Mouse (Mus musculus) heart, postnatal 0 days (tissue): Measurements from ENCODE around the gene Cx3cr1. TPM values are rescaled to one million over a fixed set of nuclear protein-coding genes. Genes with fewer than 3 reads are reported as not detected.

ENCODE experiments used
- ATAC-seq: fragments of 200-750 bp; cut with Nextera tagmentation; 2 replicates; pipeline ENCODE4 v1.8.0; 2017; ENCODE audit warnings: low read depth, moderate number of reproducible peaks, moderate library complexity; ENCODE audit not compliant: insufficient read depth
- DNase-seq: peaks from one replicate; pipeline ENCODE4 v3.0.0-alpha.2; 2016; ENCODE audit warnings: low spot score
- H3K27ac ChIP-seq: fragments of 300-500 bp; sonication (generic); 2 replicates; pipeline ENCODE4 v1.5.1; 2014; ENCODE audit warnings: low read depth, mild to moderate bottlenecking
- H3K27me3 ChIP-seq: fragments of 300-500 bp; sonication (generic); 2 replicates; pipeline ENCODE4 v1.6.1; 2014; ENCODE audit warnings: low read length, mixed read lengths; ENCODE audit not compliant: control insufficient read depth, insufficient read depth
- H3K36me3 ChIP-seq: fragments of 300-500 bp; sonication (generic); replicated peaks from 2 replicates; pipeline ENCODE4 v1.6.1; 2014; ENCODE audit warnings: low read length, mixed read lengths; ENCODE audit not compliant: control insufficient read depth, insufficient read depth
- H3K4me1 ChIP-seq: fragments of 300-500 bp; sonication (generic); 2 replicates; pipeline ENCODE4 v1.6.1; 2014; ENCODE audit warnings: antibody characterized with exemption; ENCODE audit not compliant: control insufficient read depth, insufficient read depth
- H3K4me2 ChIP-seq: fragments of 300-500 bp; sonication (generic); 2 replicates; pipeline ENCODE4 v1.6.1; 2014; ENCODE audit warnings: low read depth, mild to moderate bottlenecking, low read length, moderate library complexity
- H3K4me3 ChIP-seq: fragments of 300-500 bp; sonication (generic); 2 replicates; pipeline ENCODE4 v1.5.1; 2014; ENCODE audit warnings: low read depth, low read length
- H3K9ac ChIP-seq: fragments of 300-500 bp; sonication (generic); replicated peaks from 2 replicates; pipeline ENCODE4 v1.6.1; 2014; ENCODE audit warnings: low read depth, low read length, mixed read lengths
- H3K9me3 ChIP-seq: fragments of 300-500 bp; sonication (generic); replicated peaks from 2 replicates; pipeline ENCODE4 v1.6.1; 2016; ENCODE audit warnings: low read length; ENCODE audit not compliant: control insufficient read depth
- CTCF ChIP-seq: IDR thresholded peaks from 2 replicates; pipeline ENCODE4 v1.5.1; 2016; ENCODE audit warnings: antibody characterized with exemption, control low read depth, low read depth
- EP300 ChIP-seq: IDR thresholded peaks from 2 replicates; pipeline ENCODE4 v1.6.1; 2016; ENCODE audit warnings: antibody characterized with exemption, low read depth
- WGBS: fragments of 180-500 bp; shearing (Covaris S2); extraction: QIAGEN DNeasy Blood & Tissue Kit; methylation state at CpG from one replicate; pipeline ENCODE4 v1.1.7; 2014; 5-methylcytosine and 5-hydroxymethylcytosine counted together
- polyA plus RNA-seq: library from polyadenylated mRNA; unstranded; fragments of >200 nt; fragmentation: Nextera tagmentation; extraction: Ambion mirVana; gene quantifications from 2 replicates; pipeline ENCODE4 v1.2.1, GENCODE M21; 2015
- total RNA-seq: library from RNA; depleted of rRNA; stranded (reverse); fragments of >200 nt; gene quantifications from 2 replicates; pipeline ENCODE4 v1.2.3, GENCODE M21; 2014; ENCODE audit warnings: low replicate concordance

Cx3cr1 gene
- total and polyA plus RNA-seq, 2 experiments from 2014 or later, result 4.7 to 5.2 TPM

DNA sequence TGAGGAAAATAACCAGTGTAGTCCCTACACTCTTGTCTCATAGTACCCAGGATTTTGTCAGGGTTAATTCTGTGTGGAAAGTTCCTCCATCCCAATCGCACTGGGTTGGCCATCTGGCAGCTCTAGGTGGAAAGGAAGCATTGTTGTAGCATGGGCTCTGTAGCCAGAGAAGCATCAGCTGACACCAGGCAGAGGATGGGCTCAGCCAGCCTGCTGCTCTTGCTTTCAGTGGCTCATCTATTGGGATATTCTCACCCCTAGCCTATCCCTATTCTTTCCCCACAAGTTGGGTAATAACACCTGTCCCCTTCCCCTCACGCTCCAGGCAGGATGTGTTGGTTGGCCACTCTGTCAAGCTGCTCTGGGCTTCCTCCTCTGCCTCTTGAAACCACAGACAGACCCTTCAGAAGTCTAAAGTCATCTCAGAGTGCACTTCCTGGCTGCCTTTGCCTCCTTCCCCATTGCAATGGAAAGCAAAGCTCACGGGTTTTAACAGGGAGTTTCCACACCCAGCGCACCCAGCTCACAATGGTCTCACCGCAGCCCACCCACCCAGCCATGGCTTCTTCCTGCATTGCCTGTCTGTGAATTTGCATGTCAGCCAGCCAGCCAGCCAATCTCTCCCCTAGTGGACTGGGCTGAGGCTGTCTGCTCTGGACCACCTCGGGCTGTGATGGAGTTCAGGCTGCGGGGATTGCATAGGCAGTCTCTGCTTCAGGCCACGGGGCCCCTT, 15.0 kb downstream of the Cx3cr1 start:
- H3K9ac ChIP-seq, result no peak overlapping the region
- H3K4me3 ChIP-seq, result no peak overlapping the region
- H3K27ac ChIP-seq, result no peak overlapping the region
- ATAC-seq, result no peak
- no peaks in the 10 kb centered on the region for H3K27me3 ChIP-seq
- DNase-seq, result no peak
- no peak overlapping the region for H3K4me2 ChIP-seq
- H3K36me3 ChIP-seq, result no peaks in the 10 kb centered on the region
- H3K4me1 ChIP-seq, result no peaks in the 10 kb centered on the region
- no peaks in the 10 kb centered on the region for H3K9me3 ChIP-seq
- TF ChIP-seq CTCF, result no peak
- TF ChIP-seq EP300, result no peak
- 52% methylated on average over 8 of the region's 8 CpGs for WGBS

DNA sequence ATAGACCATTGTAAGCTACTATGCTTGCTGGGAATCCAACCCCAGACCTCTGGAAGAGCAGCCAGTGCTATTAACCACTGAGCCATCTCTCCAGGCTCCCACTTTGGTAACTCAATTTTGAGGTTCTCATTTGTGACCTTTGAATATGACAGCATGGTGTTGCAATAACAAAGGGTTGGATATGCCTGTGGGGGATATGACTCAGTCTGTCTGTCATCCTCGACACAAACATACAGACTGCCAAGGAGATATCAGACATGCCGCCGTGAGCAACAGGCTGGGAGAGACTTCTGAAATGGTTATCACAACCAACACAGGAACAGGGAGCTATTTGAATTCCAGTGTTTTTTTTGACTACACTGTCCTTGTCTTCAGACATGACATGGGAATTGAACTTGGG, 20.3 kb downstream of the Cx3cr1 start:
- Histone ChIP-seq H3K36me3 (no peaks in the 10 kb centered on the region), H3K9ac (no peak overlapping the region), H3K27ac (no peak overlapping the region), H3K4me2 (no peak overlapping the region), H3K9me3 (no peaks in the 10 kb centered on the region), H3K4me3 (no peak overlapping the region), H3K27me3 (no peaks in the 10 kb centered on the region), H3K4me1 (no peaks in the 10 kb centered on the region)
- DNase-seq (no peak), ATAC-seq (no peak)
- TF ChIP-seq EP300, result no peak
- no peak for TF ChIP-seq CTCF
- WGBS, result 7% methylated on average over 3 of the region's 3 CpGs

DNA sequence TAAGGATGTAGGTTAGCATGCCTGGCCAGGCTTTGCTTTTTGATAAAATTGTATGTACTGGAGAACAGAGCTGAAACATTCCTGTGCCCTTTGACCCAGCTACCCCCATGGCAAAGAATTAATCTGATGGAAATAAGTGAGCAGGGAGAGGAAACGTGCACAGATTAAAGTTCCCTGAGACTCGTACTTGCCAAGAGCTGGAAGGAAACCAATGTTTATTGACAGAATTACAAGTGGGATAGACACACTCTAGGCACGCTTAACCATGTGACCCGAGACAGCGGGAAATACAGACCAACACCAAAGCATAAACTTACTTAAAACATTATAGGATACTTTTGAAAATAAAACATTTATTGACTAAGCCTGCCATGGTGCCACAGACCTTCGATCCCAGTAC, 21.2 kb downstream of the Cx3cr1 start:
- Histone ChIP-seq H3K9me3 (no peaks in the 10 kb centered on the region), H3K4me1 (no peaks in the 10 kb centered on the region), H3K36me3 (no peaks in the 10 kb centered on the region), H3K27ac (no peak overlapping the region), H3K27me3 (no peaks in the 10 kb centered on the region), H3K4me3 (no peak overlapping the region), H3K9ac (no peak overlapping the region), H3K4me2 (no peak overlapping the region)
- 67% methylated on average over 6 of the region's 6 CpGs for WGBS
- no peak for DNase-seq
- TF ChIP-seq CTCF, result no peak
- TF ChIP-seq EP300, result no peak
- ATAC-seq, result no peak

DNA sequence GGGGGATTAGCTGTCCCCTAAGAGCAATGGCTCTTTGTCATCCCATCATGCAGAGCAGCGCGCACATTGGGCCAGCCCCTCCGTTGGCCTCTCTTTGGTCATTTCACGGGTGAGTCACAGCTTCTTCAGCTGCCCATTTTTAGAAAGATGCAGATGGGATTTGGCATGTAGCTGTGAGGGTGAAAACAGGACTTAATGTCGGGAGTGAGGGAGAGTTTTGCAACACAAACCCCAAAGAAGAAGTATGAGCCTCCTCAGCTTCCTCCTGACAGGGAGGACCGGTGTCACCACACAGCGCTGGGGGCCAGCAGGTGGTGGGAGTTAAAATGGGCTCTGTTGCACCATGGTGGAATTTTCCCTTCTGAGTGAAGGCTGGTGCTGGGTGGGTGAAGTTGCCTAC, 26.6 kb downstream of the Cx3cr1 start:
- Histone ChIP-seq H3K4me3 (no peak overlapping the region), H3K36me3 (no peaks in the 10 kb centered on the region), H3K9ac (no peak overlapping the region), H3K4me1 (no peaks in the 10 kb centered on the region), H3K4me2 (no peak overlapping the region), H3K9me3 (no peaks in the 10 kb centered on the region), H3K27me3 (no peaks in the 10 kb centered on the region), H3K27ac (no peak overlapping the region)
- 68% methylated on average over 7 of the region's 7 CpGs for WGBS
- DNase-seq (no peak), ATAC-seq (no peak)
- TF ChIP-seq EP300 (no peak), CTCF (no peak)

DNA sequence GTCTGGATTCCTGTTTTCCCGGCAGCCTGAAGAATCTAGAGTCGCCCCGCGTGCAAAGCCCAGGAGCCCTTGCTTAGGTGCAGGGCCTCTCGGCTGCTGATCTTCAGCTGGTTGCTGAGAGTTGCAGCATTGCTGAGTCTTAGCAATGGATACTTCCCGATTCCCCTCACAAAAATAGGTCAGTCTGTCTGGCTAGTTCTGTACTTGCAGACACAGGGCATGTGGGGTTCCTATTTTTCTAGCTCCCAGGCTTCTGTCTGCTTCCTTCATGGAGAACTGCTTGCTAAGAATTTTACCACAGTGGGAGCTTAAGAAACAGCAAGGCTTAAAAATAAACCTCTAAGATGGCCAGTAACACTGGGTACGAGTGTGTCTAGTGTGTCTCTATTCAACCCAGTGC, 32.3 kb downstream of the Cx3cr1 start:
- Histone ChIP-seq H3K9me3 (no peaks in the 10 kb centered on the region), H3K4me3 (no peak overlapping the region), H3K9ac (no peak overlapping the region), H3K4me1 (no peaks in the 10 kb centered on the region), H3K4me2 (no peak overlapping the region), H3K36me3 (no peaks in the 10 kb centered on the region), H3K27me3 (no peaks in the 10 kb centered on the region), H3K27ac (no peak overlapping the region)
- TF ChIP-seq EP300 (no peak), CTCF (no peak)
- no peak for DNase-seq
- ATAC-seq, result no peak
- WGBS, result 64% methylated on average over 7 of the region's 7 CpGs

DNA sequence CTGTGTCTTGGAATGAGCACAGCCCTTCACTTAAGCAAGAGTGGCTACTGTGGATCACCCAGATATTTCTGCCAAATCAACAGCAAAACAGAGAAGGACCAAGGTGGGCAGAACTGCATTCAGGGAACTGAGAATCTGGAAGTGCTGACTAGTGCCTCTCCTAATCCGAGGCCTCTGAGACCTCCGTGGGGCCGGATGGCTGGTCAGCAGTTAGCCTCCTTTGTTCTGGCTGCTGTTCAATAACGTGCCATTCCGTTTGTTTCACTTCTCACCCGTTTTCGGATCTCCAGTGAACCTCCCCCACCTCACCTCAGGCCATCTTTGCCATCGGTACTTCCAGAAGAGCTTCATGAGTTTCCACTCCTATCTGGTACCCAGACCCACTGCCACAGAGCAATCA, 35.3 kb downstream of the Cx3cr1 start:
- H3K4me2 ChIP-seq, result no peak overlapping the region
- no peak overlapping the region for H3K4me3 ChIP-seq
- WGBS, result 64% methylated on average over 8 of the region's 8 CpGs
- H3K27me3 ChIP-seq, result no peaks in the 10 kb centered on the region
- H3K4me1 ChIP-seq, result no peaks in the 10 kb centered on the region
- H3K36me3 ChIP-seq, result no peaks in the 10 kb centered on the region
- DNase-seq (no peak), ATAC-seq (no peak)
- no peak overlapping the region for H3K9ac ChIP-seq
- no peak overlapping the region for H3K27ac ChIP-seq
- no peaks in the 10 kb centered on the region for H3K9me3 ChIP-seq
- no peak for TF ChIP-seq EP300
- TF ChIP-seq CTCF, result no peak
